Mouse (Mus musculus) duodenum, adult 2 months (tissue): ENCODE measurements around the gene Sall2. TPM values are rescaled to one million over a fixed set of nuclear protein-coding genes. Genes with fewer than 3 reads are reported as not detected.

ENCODE experiments used
- polyA plus RNA-seq: library from polyadenylated mRNA; depleted of rRNA; stranded (reverse); fragments of >200 nt; gene quantifications from 2 replicates; pipeline ENCODE4 v1.2.3, GENCODE M21; 2012; ENCODE audit warnings: low replicate concordance; rRNA removed

The Sall2 gene
- polyA plus RNA-seq = 1.2 TPM in 2 replicates

DNA sequence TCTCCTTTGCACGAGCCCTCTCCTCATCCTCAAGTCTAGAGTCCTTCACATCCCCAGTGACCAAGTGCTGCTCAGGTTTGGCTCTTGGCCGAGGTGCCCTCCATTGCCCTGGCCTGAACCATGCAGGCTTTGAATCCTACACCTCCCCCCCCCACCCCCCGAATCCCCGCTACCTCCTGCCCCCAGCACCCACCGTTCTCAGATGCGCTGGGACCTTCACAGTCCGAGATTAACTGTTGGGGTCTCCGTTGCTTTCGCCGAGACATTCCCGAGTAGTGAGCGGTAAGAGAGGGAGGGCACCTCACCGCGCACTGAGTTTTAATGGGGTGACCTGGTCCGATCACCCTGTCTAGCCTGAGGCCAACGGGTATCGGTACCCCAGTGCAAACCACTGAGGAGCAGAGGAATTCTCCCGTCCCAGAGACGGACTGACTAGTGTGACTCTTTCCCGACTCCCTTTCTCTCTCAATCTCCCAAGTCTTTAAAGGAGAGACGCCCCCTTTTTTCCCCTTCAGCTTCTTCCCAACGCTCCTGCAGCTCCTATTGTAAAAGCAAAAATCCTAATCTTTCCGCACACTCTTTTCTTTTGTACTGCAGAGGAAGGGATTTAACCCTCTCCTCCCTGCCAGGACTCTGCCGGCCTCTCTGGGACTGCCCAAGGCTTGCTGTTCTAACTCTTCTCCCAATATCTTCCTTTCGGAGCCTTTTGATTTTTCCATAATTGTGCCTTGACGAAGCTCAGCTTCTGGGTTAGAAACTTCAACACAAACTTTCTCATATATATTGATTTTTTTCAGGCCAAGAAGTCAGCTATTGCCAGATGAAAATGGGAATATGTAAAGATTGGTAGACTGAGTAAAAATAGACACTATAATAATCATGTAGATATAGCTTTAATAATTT lies at the start of gene Sall2:
TSS of gene Sall2 (minus strand) at position 853 of the 903 bp plus-strand sequence.

DNA sequence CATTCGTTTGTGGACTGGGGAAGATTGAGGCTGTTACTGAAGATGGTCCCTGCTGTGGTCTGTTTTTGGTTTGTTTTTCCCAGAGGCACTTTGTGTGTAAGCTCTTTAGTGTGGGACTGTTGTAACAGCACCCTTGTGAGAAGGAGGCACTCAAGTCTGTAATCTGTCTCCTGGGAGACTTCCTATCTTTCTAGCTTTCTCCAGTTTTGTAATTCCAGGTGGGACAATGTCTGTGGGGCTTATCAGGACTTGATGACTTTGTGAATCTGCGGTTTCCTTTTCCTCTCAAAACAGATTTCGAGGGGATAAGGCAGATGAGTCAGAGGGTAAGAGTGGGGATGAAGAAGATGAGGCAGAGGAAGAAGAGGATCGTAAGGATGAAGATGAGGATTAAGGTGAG lies 27.7 kb upstream of the Sall2 start, which contains the start of gene Olfr1513:
TSS of gene Olfr1513 (minus strand) at position 101 of the 400 bp plus-strand sequence.

GRCm38 (mm10) chr14:52304644-52305271 lies 23.8 kb downstream of the Sall2 start, which contains the start of gene Mettl3:
Gene Mettl3, minus strand, starts transcription at chr14:52305128.

GRCm38 (mm10) chr14:52278932-52279746 lies 49.4 kb downstream of the Sall2 start, which contains the start of the genes Tox4 and Rab2b:
Gene Tox4, plus strand, starts transcription at chr14:52279146.
Gene Rab2b, minus strand, starts transcription at chr14:52279545.

Other genes starting within 250 kb of the Sall2 start
- 17.5 and 30.5 TPM in 2 replicates for gene Hnrnpc, start 224.7 kb downstream of the Sall2 start, polyA plus RNA-seq
- gene Rpgrip1, start 218.1 kb downstream of the Sall2 start, polyA plus RNA-seq = 0.44 and 10.3 TPM in 2 replicates
- 3.4 and 4.0 TPM in 2 replicates for gene Supt16, start 131.3 kb downstream of the Sall2 start, polyA plus RNA-seq
- 12.6 and 13.0 TPM in 2 replicates for gene Chd8, start 71.0 kb downstream of the Sall2 start, polyA plus RNA-seq
- 20.9 and 21.4 TPM in 2 replicates for gene Tox4, start 49.6 kb downstream of the Sall2 start, polyA plus RNA-seq
- 1.4 TPM in 2 replicates for gene Rab2b, start 49.2 kb downstream of the Sall2 start, polyA plus RNA-seq
- gene Mettl3, start 23.6 kb downstream of the Sall2 start, polyA plus RNA-seq = 7.4 and 11.1 TPM in 2 replicates
- gene Olfr1513, start 27.6 kb upstream of the Sall2 start, polyA plus RNA-seq = not detected in 2 replicates
- gene Olfr1512, start 50.4 kb upstream of the Sall2 start, polyA plus RNA-seq = not detected in 2 replicates
- gene Olfr1511, start 68.6 kb upstream of the Sall2 start, polyA plus RNA-seq = not detected in 2 replicates
- not detected in 2 replicates for gene Olfr1510, start 85.6 kb upstream of the Sall2 start, polyA plus RNA-seq
- gene Olfr1509, start 114.2 kb upstream of the Sall2 start, polyA plus RNA-seq = not detected in 2 replicates
- not detected in 2 replicates for gene Olfr1508, start 138.7 kb upstream of the Sall2 start, polyA plus RNA-seq
- not detected in 2 replicates for gene Olfr1507, start 167.0 kb upstream of the Sall2 start, polyA plus RNA-seq